Mouse (Mus musculus) kidney, adult 2 months (tissue): Measurements from ENCODE around the gene Cacna1c.

Source experiments
- CTCF ChIP-seq: fragments of 200-500 bp; conservative IDR thresholded peaks from 2 replicates; pipeline ENCODE4 v1.5.1; 2011; ENCODE audit warnings: low read depth, mild to moderate bottlenecking, control low read depth, low read length, moderate library complexity, mixed read lengths; ENCODE audit not compliant: insufficient read depth, insufficient read length
- POLR2A ChIP-seq: fragments of 200-500 bp; IDR thresholded peaks from one replicate; pipeline ENCODE4 v1.6.1; 2011; ENCODE audit warnings: low read depth, low read length, control low read depth

DNA sequence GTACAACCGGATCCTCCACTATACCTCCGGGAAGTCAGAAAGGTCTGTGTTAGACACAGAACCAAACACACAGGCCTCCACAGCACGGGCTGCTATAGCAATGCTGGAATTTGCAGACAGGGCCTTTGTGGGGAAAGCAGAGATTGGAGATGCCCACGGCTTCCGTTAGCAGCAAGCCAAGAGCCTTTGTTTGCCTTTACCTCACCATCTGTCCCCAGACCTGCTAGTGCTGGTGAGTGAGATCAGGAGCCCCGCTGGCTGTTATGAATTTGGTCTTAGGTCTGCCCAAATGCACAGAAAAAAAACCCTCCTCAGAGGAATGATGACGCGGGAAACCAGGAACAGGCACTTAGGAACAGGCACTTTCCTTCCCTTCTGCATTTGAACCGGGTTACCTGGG, 117.3 kb downstream of the Cacna1c start:
- TF ChIP-seq POLR2A (no peak), CTCF (no peak)
